ENCODE assay signal across 13 mouse cellular contexts in genomic region chr6:112900306-112900705, GRCm38 (mm10). TPM values are rescaled to one million over a fixed set of nuclear protein-coding genes. Genes with fewer than 3 reads are reported as not detected.
A peak's percentile ranks its signal among the peaks of the same experiment; 100 is the strongest.
DNase-seq lines count a peak whose midpoint lies in the region; ATAC-seq and TF ChIP-seq lines count a peak whose summit lies in the region.
"Had no signal": no experiment of that assay in that cellular context is flagged by ENCODE, and none has a peak within 500 bp of the region (broad histone marks: within the 10 kb centered on the region; RNA-seq: fewer than 3 reads in every experiment).

No protein-coding gene starts in this region.

- no peak overlapping the region for H3K4me3 ChIP-seq in cortical plate, adult 2 months (ENCODE audit: insufficient read depth, low read length)
- no peak overlapping the region for H3K4me3 ChIP-seq in forebrain, postnatal 0 days (ENCODE audit: low read depth, low read length)
- no peak overlapping the region for H3K4me3 ChIP-seq in midbrain, embryonic 14.5 days (replicated peaks; ENCODE audit: low read depth, low read length)
- H3K4me3 ChIP-seq in lung, postnatal 0 days (ENCODE audit: low read depth, low read length): no peak overlapping the region
- H3K4me3 ChIP-seq: embryonic facial prominence, embryonic 12.5 days; kidney, embryonic 15.5 days; liver, embryonic 13.5 days had no signal

- no peaks in the 10 kb centered on the region for H3K36me3 ChIP-seq in forebrain, postnatal 0 days (ENCODE audit: insufficient read depth)
- no peaks in the 10 kb centered on the region for H3K36me3 ChIP-seq in midbrain, embryonic 14.5 days (ENCODE audit: control insufficient read depth, insufficient read depth, low read length)
- no peaks in the 10 kb centered on the region for H3K36me3 ChIP-seq in lung, postnatal 0 days (ENCODE audit: insufficient read depth, low read length)
- H3K36me3 ChIP-seq: embryonic facial prominence, embryonic 12.5 days; kidney, embryonic 15.5 days; liver, embryonic 13.5 days had no signal

- no peak for TF ChIP-seq POLR2A in cortical plate, adult 2 months (IDR thresholded peaks at IDR 0.05; ENCODE audit: extremely low read depth, insufficient read depth, low read length)

- no peaks in the 10 kb centered on the region for H3K27me3 ChIP-seq in forebrain, postnatal 0 days (ENCODE audit: insufficient read depth, low read length)
- no peaks in the 10 kb centered on the region for H3K27me3 ChIP-seq in midbrain, embryonic 14.5 days (ENCODE audit: control insufficient read depth, insufficient read depth, low read length)
- no peaks in the 10 kb centered on the region for H3K27me3 ChIP-seq in lung, postnatal 0 days (replicated peaks; ENCODE audit: insufficient read depth, low read length)
- H3K27me3 ChIP-seq: CH12.LX; embryonic facial prominence, embryonic 12.5 days; kidney, embryonic 15.5 days; liver, embryonic 13.5 days had no signal

- H3K9me3 ChIP-seq in forebrain, postnatal 0 days (ENCODE audit: low read length): no peaks in the 10 kb centered on the region
- H3K9me3 ChIP-seq in midbrain, embryonic 14.5 days (ENCODE audit: control insufficient read depth, low read length): no peaks in the 10 kb centered on the region
- no peaks in the 10 kb centered on the region for H3K9me3 ChIP-seq in lung, postnatal 0 days (ENCODE audit: low read length)
- H3K9me3 ChIP-seq: embryonic facial prominence, embryonic 12.5 days; kidney, embryonic 15.5 days; liver, embryonic 13.5 days had no signal

- no peak overlapping the region for H3K4me2 ChIP-seq in forebrain, postnatal 0 days (ENCODE audit: low read depth)
- peak overlapping the region; percentile 35; the same call in 1 of the 2 replicates for H3K4me2 ChIP-seq in midbrain, embryonic 14.5 days (ENCODE audit: low read length)
- H3K4me2 ChIP-seq in lung, postnatal 0 days (replicated peaks; ENCODE audit: low read depth, low read length): no peak overlapping the region
- H3K4me2 ChIP-seq: embryonic facial prominence, embryonic 12.5 days; kidney, embryonic 15.5 days; liver, embryonic 13.5 days had no signal

- ATAC-seq in forebrain, postnatal 0 days: peak; percentile 38
- peak; percentile 13; the same call in 1 of the 2 replicates for ATAC-seq in midbrain, embryonic 14.5 days (ENCODE audit: low FRiP score, low TSS enrichment)
- no peak for ATAC-seq in megakaryocyte progenitor cell, adult 5-6 weeks (replicated peaks; ENCODE audit: poor library complexity)
- ATAC-seq in lung, postnatal 0 days: no peak

- H3K9ac ChIP-seq in forebrain, postnatal 0 days: no peak overlapping the region
- H3K9ac ChIP-seq in midbrain, embryonic 14.5 days (replicated peaks; ENCODE audit: low read length): no peak overlapping the region
- no peak overlapping the region for H3K9ac ChIP-seq in lung, postnatal 0 days (replicated peaks; ENCODE audit: low read depth)
- H3K9ac ChIP-seq: embryonic facial prominence, embryonic 12.5 days; kidney, embryonic 15.5 days; liver, embryonic 13.5 days had no signal

- TF ChIP-seq EP300 in lung, postnatal 0 days (IDR thresholded peaks at IDR 0.05): no peak

- peaks cover 27% of the 10 kb centered on the region for H3K4me1 ChIP-seq in cortical plate, adult 2 months (ENCODE audit: control insufficient read depth, insufficient read depth, low read length)
- H3K4me1 ChIP-seq in forebrain, postnatal 0 days (ENCODE audit: insufficient read depth): peaks cover 28% of the 10 kb centered on the region
- H3K4me1 ChIP-seq in midbrain, embryonic 14.5 days (ENCODE audit: control insufficient read depth, insufficient read depth, low read length): peaks cover 83% of the 10 kb centered on the region
- no peaks in the 10 kb centered on the region for H3K4me1 ChIP-seq in lung, postnatal 0 days (ENCODE audit: insufficient read depth, low read depth, low read length)

- WGBS in forebrain, postnatal 0 days: 17% methylated on average over 6 of the region's 6 CpGs
- 3% methylated on average over 6 of the region's 6 CpGs for WGBS in midbrain, embryonic 14.5 days
- WGBS in lung, postnatal 0 days: 91% methylated on average over 6 of the region's 6 CpGs

- TF ChIP-seq CTCF in cortical plate, adult 2 months (IDR thresholded peaks at IDR 0.05; ENCODE audit: extremely low read depth, insufficient read depth, low read length): no peak
- no peak for TF ChIP-seq CTCF in forebrain, postnatal 0 days (IDR thresholded peaks at IDR 0.05; ENCODE audit: low read depth)
- no peak for TF ChIP-seq CTCF in lung, postnatal 0 days (IDR thresholded peaks at IDR 0.05)

- DNase-seq in Muller cell, postnatal 12 days (ENCODE audit: inconsistent ontology term): peak; percentile 65
- peak; percentile 61 for DNase-seq in forebrain, postnatal 0 days
- peak; percentile 83 for DNase-seq in midbrain, embryonic 14.5 days
- DNase-seq in adrenal gland, postnatal 4 days (ENCODE audit: low spot score in 2 of 2): no peak
- DNase-seq in thymus, postnatal 36 days: no peak
- DNase-seq in lung, postnatal 0 days (ENCODE audit: low spot score): no peak
- DNase-seq: layer of hippocampus, postnatal 36 days; liver, embryonic 13.5 days had no signal

- H3K27ac ChIP-seq in cortical plate, adult 2 months (ENCODE audit: insufficient read depth, low read length): 0 out of 2 replicates have a peak overlapping the region, but pooled peaks have one; percentile 22
- H3K27ac ChIP-seq in forebrain, postnatal 0 days (ENCODE audit: low read depth, low read length): 0 out of 2 replicates have a peak overlapping the region, but pooled peaks have one; percentile 47
- H3K27ac ChIP-seq in midbrain, embryonic 14.5 days (replicated peaks; ENCODE audit: low read depth, low read length): peak overlapping the region; percentile 85
- H3K27ac ChIP-seq in lung, postnatal 0 days (ENCODE audit: low read length): no peak overlapping the region
- H3K27ac ChIP-seq: embryonic facial prominence, embryonic 12.5 days; kidney, embryonic 15.5 days; liver, embryonic 13.5 days had no signal

RNA-seq across cellular contexts. Expression of gene Srgap3, which starts 46.8 kb away (rescaled TPM):
- polyA plus RNA-seq in cortical plate, adult 2 months (2012; rRNA removed): 91.4 and 95.5 TPM in 2 replicates
- total RNA-seq in forebrain, postnatal 0 days (2014; rRNA removed): 39.4 and 56.7 TPM in 2 replicates
- 13.2 and 21.2 TPM in 2 replicates for polyA plus RNA-seq in forebrain, postnatal 0 days (2015; fragmentation: Nextera tagmentation; extraction: Ambion mirVana)
- 58.6 and 68.8 TPM in 2 replicates for polyA plus RNA-seq in midbrain, embryonic 14.5 days (2014; fragmentation: Nextera tagmentation; extraction: Ambion mirVana)
- 10 to 100 TPM; 25.8 to 27.8 TPM for total RNA-seq in adrenal gland, postnatal 4 days (2021)
- total RNA-seq in megakaryocyte progenitor cell, adult 5-6 weeks (2015): 2.0 and 2.5 TPM in 2 replicates
- 0.79 and 1.9 TPM in 2 replicates for total RNA-seq in megakaryocyte progenitor cell, adult 5-6 weeks (2017)
- 0.30 and 0.35 TPM in 2 replicates for polyA plus RNA-seq in lung, postnatal 0 days (2015; fragmentation: Nextera tagmentation; extraction: Ambion mirVana)

Comparison
In these comparisons a context has a peak if more than half of its experiments do, and no peak if none do; other contexts are left out.
1. DNase-seq: peak in Muller cell, postnatal 12 days (single experiment), forebrain, postnatal 0 days (single experiment) and midbrain, embryonic 14.5 days (single experiment); none in adrenal gland, postnatal 4 days (0 of 2), thymus, postnatal 36 days (0 of 2) and lung, postnatal 0 days (single experiment).
2. ATAC-seq: peak in forebrain, postnatal 0 days (single experiment) and midbrain, embryonic 14.5 days (single experiment); none in megakaryocyte progenitor cell, adult 5-6 weeks (single experiment) and lung, postnatal 0 days (single experiment).
3. RNA of gene Srgap3, which starts 46.8 kb away (polyA plus RNA-seq): 91.4 to 95.5 TPM in cortical plate, adult 2 months, 58.6 to 68.8 TPM in midbrain, embryonic 14.5 days and 13.2 to 21.2 TPM in forebrain, postnatal 0 days; 0.30 to 0.35 TPM in lung, postnatal 0 days; every median in the first group is over 10 times any median in the second.